Mouse (Mus musculus): Measurements from ENCODE around the gene Suco.

DNA sequence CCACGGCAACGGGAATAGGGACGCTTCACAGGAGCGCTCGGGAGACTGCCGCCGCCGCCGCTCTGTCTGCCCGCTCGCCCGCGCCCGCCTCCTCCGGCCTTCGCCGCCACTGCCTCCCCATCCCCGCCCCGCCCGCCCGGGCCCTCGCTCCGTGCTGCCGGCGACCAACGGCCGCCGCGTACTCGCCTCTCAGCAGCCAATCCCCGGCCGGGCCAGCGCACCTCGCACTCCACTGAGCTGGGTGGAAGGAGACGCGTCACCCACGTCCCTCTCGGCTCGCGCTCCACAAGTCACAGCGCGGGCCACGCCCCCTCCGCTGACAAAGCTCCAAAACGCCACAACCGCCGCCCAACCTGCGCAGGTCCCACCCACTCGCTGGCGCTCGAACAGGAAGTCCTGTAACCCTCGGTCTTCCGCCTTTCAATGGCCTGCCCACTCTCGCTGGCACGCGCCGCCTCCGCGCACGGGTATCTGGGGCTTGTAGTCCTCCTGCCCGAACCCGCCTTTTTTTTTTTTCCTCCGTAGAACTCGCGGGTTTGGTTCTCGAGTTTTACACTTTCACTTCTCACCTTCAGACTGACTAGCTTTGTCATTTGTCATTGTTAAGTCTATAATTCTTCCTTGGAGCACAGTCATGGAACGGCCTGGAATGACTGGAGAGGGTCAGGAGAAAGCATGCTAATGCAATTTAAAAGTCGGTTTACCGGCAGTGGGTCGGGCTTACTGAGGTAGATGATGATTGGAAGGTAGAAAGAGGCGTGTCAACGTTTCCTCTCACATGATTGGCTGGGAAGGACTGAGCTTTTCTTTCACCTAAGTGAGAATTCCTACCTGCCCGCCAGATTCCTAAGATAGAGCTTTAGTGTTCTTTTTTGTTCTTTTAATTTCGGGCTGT is at the start of gene Suco:
- TF ChIP-seq CTCF (IDR thresholded peaks at IDR 0.05; ENCODE audit: borderline replicate concordance, extremely low read depth, insufficient read depth, insufficient read length) (no peak), POLR2A (IDR thresholded peaks at IDR 0.05; ENCODE audit: borderline replicate concordance, extremely low read depth, insufficient read depth, insufficient read length, poor library complexity, severe bottlenecking) (peak; percentile 90)
